Mouse (Mus musculus) myocyte (in vitro differentiated cells): ENCODE measurements around the gene Map3k7.

Source experiments
- CEBPB ChIP-seq: IDR thresholded peaks from 2 replicates; pipeline ENCODE4 v1.6.1; 2011; ENCODE audit warnings: mild to moderate bottlenecking, moderate library complexity; ENCODE audit not compliant: poor library complexity, insufficient read depth, severe bottlenecking
- POLR2AphosphoS2 ChIP-seq: IDR thresholded peaks from one replicate; pipeline ENCODE4 v1.6.1; 2011; ENCODE audit warnings: low read depth, control low read depth; ENCODE audit not compliant: insufficient read length

DNA sequence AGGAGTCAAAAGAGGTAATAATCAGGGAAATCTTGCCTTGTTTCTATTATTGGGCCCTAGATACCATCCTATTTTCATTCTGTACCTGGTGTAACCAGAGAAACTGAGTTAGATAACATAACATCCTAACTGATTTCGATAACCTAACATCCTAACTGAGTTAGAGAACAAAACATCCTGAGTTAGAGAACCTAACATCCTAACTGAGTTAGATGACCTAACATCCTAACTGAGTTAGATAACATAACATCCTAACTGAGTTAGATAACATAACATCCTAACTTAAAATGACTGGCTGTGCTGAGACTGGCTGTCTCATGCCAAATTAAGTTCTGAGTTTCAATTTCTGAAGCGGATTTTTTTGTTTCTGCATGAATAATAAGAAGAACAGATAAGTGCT is 20.9 kb upstream of the Map3k7 start:
- TF ChIP-seq POLR2AphosphoS2 = no peak
- no peak for TF ChIP-seq CEBPB
